Mouse (Mus musculus): ENCODE measurements around the gene Ier3.
A peak's percentile ranks its signal among the peaks of the same experiment; 100 is the strongest.

Ier3 gene

GRCm38 (mm10) chr17:35812307-35812706 lies 9.2 kb upstream of the Ier3 start:
- DNase-seq = no peak

GRCm38 (mm10) chr17:35812736-35813135 lies 8.7 kb upstream of the Ier3 start:
- no peak for DNase-seq

GRCm38 (mm10) chr17:35813245-35813647 lies 8.2 kb upstream of the Ier3 start:
- peak; percentile 95 for DNase-seq

GRCm38 (mm10) chr17:35813653-35814052 lies 7.8 kb upstream of the Ier3 start:
- no peak for DNase-seq

GRCm38 (mm10) chr17:35814678-35815077 lies 6.8 kb upstream of the Ier3 start:
- DNase-seq = peak; percentile 72

GRCm38 (mm10) chr17:35815836-35816235 lies 5.6 kb upstream of the Ier3 start:
- no peak for DNase-seq

GRCm38 (mm10) chr17:35816686-35817085 lies 4.8 kb upstream of the Ier3 start:
- no peak for DNase-seq

- DNase-seq = no peak
Observed at GRCm38 (mm10) chr17:35817226-35817625, 4.3 kb upstream of the Ier3 start.

- DNase-seq = no peak
Observed at GRCm38 (mm10) chr17:35820111-35820510, 1.4 kb upstream of the Ier3 start.

GRCm38 (mm10) chr17:35822564-35822963 lies 1.1 kb downstream of the Ier3 start:
- DNase-seq = no peak

GRCm38 (mm10) chr17:35822964-35823937 lies 1.8 kb downstream of the Ier3 start, which contains the start of gene Flot1:
Gene Flot1, plus strand, starts transcription at chr17:35823230.
- peak; percentile 95 for DNase-seq

GRCm38 (mm10) chr17:35824402-35824801 lies 2.9 kb downstream of the Ier3 start:
- peak; percentile 51 for DNase-seq

GRCm38 (mm10) chr17:35825109-35825850 lies 3.8 kb downstream of the Ier3 start:
- no peak for DNase-seq

GRCm38 (mm10) chr17:35829737-35830136 lies 8.3 kb downstream of the Ier3 start:
- peak; percentile 94 for DNase-seq

GRCm38 (mm10) chr17:35832400-35833238 lies 11.1 kb downstream of the Ier3 start:
- no peak for DNase-seq

GRCm38 (mm10) chr17:35833239-35833751 lies 11.8 kb downstream of the Ier3 start:
- no peak for DNase-seq

GRCm38 (mm10) chr17:35833894-35834293 lies 12.4 kb downstream of the Ier3 start:
- no peak for DNase-seq

- no peak for DNase-seq
Observed at GRCm38 (mm10) chr17:35834696-35835422, 13.4 kb downstream of the Ier3 start.

- peak; percentile 49 for DNase-seq
Observed at GRCm38 (mm10) chr17:35835424-35836140, 14.1 kb downstream of the Ier3 start.

GRCm38 (mm10) chr17:35836178-35836965 lies 14.9 kb downstream of the Ier3 start:
- peak; percentile 94 for DNase-seq

Data from kidney, postnatal 10 days (tissue).